29 mouse cellular contexts compared by ENCODE assay signal in the genomic region with DNA sequence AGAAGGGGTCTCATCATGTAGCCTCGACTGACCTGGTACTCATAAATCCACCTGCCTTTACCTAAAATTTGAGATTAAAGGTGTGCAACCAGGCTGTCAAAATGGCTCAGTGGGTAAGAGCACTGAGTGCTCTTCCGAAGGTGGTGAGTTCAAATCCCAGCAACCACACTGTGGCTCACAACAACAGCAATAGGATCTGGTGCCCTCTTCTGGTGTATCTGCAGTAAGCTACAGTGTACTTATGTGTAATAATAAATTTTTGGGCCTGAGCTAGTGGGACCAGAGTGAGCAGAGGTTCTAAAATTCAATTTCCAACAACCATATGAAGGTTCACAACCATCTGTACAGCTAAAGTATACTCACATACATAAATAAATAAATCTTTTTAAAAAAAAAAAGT. TPM values are rescaled to one million over a fixed set of nuclear protein-coding genes. Genes with fewer than 3 reads are reported as not detected.
A peak's percentile ranks its signal among the peaks of the same experiment; 100 is the strongest.
DNase-seq lines count a peak whose midpoint lies in the region; TF ChIP-seq lines count a peak whose summit lies in the region.
"Had no signal": no experiment of that assay in that cellular context is flagged by ENCODE, and none has a peak within 500 bp of the region (broad histone marks: within the 10 kb centered on the region; RNA-seq: fewer than 3 reads in every experiment).

No protein-coding gene starts in this region.

- H3K4me1 ChIP-seq in heart, adult 2 months (ENCODE audit: control insufficient read depth, insufficient read depth, low read length), result no peaks in the 10 kb centered on the region
- peaks cover 4 to 7% of the 10 kb centered on the region in 2 experiments; a peak in 3 of 4 replicates for H3K4me1 ChIP-seq in MEL (ENCODE audit: control insufficient read depth in 1 of 2, insufficient read depth in 2 of 2, low read length in 2 of 2)
- H3K4me1 ChIP-seq: forebrain, embryonic 13.5 days; neural tube, embryonic 13.5 days; stomach, embryonic 15.5 days had no signal

- intact Hi-C loops in heart, adult 2 months (cut with DNase I), result no loop called here
- intact Hi-C loops in heart, postnatal 25 days (cut with DNase I), result no loop called here

- no peak overlapping the region for H3K4me3 ChIP-seq in heart, adult 2 months
- H3K4me3 ChIP-seq in layer of hippocampus, adult 2 months, result no peak overlapping the region
- no peak overlapping the region for H3K4me3 ChIP-seq in MEL (ENCODE audit: control insufficient read depth in 1 of 2, insufficient read depth in 1 of 2, low read depth in 2 of 2, low read length in 2 of 2)
- H3K4me3 ChIP-seq: embryonic facial prominence, embryonic 13.5 days; erythroblast, embryonic 14.5 days; forebrain, embryonic 13.5 days; heart, embryonic 13.5 days; myocyte; neural tube, embryonic 13.5 days; stomach, embryonic 15.5 days had no signal

- no peak for TF ChIP-seq POLR2A in heart, adult 2 months (IDR thresholded peaks at IDR 0.05; ENCODE audit: insufficient read depth, low read depth, low read length)
- TF ChIP-seq POLR2A in MEL (IDR thresholded peaks at IDR 0.05; ENCODE audit: control insufficient read depth in 1 of 2, insufficient read depth in 1 of 2, low read depth in 1 of 2, low read length in 2 of 2, poor library complexity in 1 of 2), result no peak

- H3K79me2 ChIP-seq in heart, adult 2 months (replicated peaks; ENCODE audit: control insufficient read depth, insufficient read depth, low read length), result no peaks in the 10 kb centered on the region
- H3K79me2 ChIP-seq in MEL (ENCODE audit: control insufficient read depth, insufficient read depth, low read length, poor library complexity), result no peaks in the 10 kb centered on the region

- DNase-seq in heart, adult 2 months, result no peak
- no peak for DNase-seq in heart, postnatal 25 days (ENCODE audit: low spot score)
- DNase-seq in layer of hippocampus, adult 2 months (ENCODE audit: low spot score in 2 of 2), result no peak
- DNase-seq in layer of hippocampus, postnatal 10 days (ENCODE audit: low spot score in 2 of 2), result no peak
- peak; percentile 15 for DNase-seq in 3T3-L1 (ENCODE audit: low read depth, low spot score)
- peak; percentile 29 for DNase-seq in MEL (ENCODE audit: low read depth, low spot score)
- DNase-seq in frontal cortex, postnatal 14 days (ENCODE audit: low spot score in 2 of 2), result no peak
- DNase-seq in embryo, embryonic 10 days (ENCODE audit: low spot score), result no peak
- DNase-seq: adrenal gland, adult 8-10 months; cerebellum, adult 11-12 months; cerebellum, postnatal 25 days; embryo, embryonic 11 days; gastrocnemius, postnatal 10 days; heart, adult 11 months; heart, postnatal 36 days; lung, embryonic 14.5 days; lung, postnatal 4 days; midbrain, embryonic 14.5 days; right cerebral cortex, postnatal 4 days; thymus, adult 18-20 months; thymus, postnatal 36 days had no signal

- H3K27ac ChIP-seq in heart, adult 2 months, result no peak overlapping the region
- no peak overlapping the region for H3K27ac ChIP-seq in layer of hippocampus, adult 2 months
- H3K27ac ChIP-seq in MEL (ENCODE audit: control insufficient read depth, low read depth, low read length), result no peak overlapping the region
- H3K27ac ChIP-seq: embryonic facial prominence, embryonic 13.5 days; forebrain, embryonic 13.5 days; heart, embryonic 13.5 days; hindbrain, embryonic 14.5 days; neural tube, embryonic 13.5 days; stomach, embryonic 15.5 days had no signal

- TF ChIP-seq CTCF in heart, adult 2 months (IDR thresholded peaks at IDR 0.05), result peak; percentile 16; the same call in 1 of the 2 replicates
- TF ChIP-seq CTCF in layer of hippocampus, adult 2 months (conservative IDR thresholded peaks at IDR 0.05), result peak; percentile 49
- TF ChIP-seq CTCF in MEL (IDR thresholded peaks at IDR 0.05 in 2 of 3, conservative IDR thresholded peaks at IDR 0.05 in 1 of 3; ENCODE audit: control insufficient read depth in 1 of 3, insufficient read depth in 1 of 3, low read depth in 2 of 3, low read length in 3 of 3, poor library complexity in 1 of 3, severe bottlenecking in 1 of 3), result peak; percentile 14 to 52 (median 26); a peak in 3 of 6 replicates

- H3K27me3 ChIP-seq in heart, adult 2 months (ENCODE audit: control insufficient read depth, insufficient read depth, low read length), result no peaks in the 10 kb centered on the region
- no peaks in the 10 kb centered on the region for H3K27me3 ChIP-seq in MEL (ENCODE audit: control insufficient read depth in 1 of 2, insufficient read depth in 2 of 2, low read length in 2 of 2)
- H3K27me3 ChIP-seq: embryonic facial prominence, embryonic 13.5 days; forebrain, embryonic 13.5 days; heart, embryonic 13.5 days; neural tube, embryonic 13.5 days; stomach, embryonic 15.5 days had no signal

- no peak overlapping the region for H3K9ac ChIP-seq in heart, adult 2 months (ENCODE audit: low read depth, low read length)
- H3K9ac ChIP-seq in MEL (ENCODE audit: control insufficient read depth, low read depth, low read length, poor library complexity, severe bottlenecking), result no peak overlapping the region
- H3K9ac ChIP-seq: embryonic facial prominence, embryonic 13.5 days; forebrain, embryonic 13.5 days; heart, embryonic 13.5 days; hindbrain, embryonic 14.5 days; lung, embryonic 14.5 days; neural tube, embryonic 13.5 days; stomach, embryonic 15.5 days had no signal

- WGBS in heart, adult 2 months, result 87% methylated on average over 2 of the region's 2 CpGs

- H3K9me3 ChIP-seq in MEL (replicated peaks; ENCODE audit: insufficient read depth, low read length), result no peaks in the 10 kb centered on the region
- H3K9me3 ChIP-seq: embryonic facial prominence, embryonic 13.5 days; forebrain, embryonic 13.5 days; heart, embryonic 13.5 days; neural tube, embryonic 13.5 days; stomach, embryonic 15.5 days had no signal

- no peak for TF ChIP-seq EP300 in heart, adult 2 months (IDR thresholded peaks at IDR 0.05; ENCODE audit: insufficient read depth, low read depth, low read length)
- TF ChIP-seq EP300 in MEL (IDR thresholded peaks at IDR 0.05; ENCODE audit: low read depth in 1 of 2, low read length in 2 of 2), result no peak

- H3K36me3 ChIP-seq in heart, adult 2 months (ENCODE audit: control insufficient read depth, insufficient read depth, low read length), result no peaks in the 10 kb centered on the region
- H3K36me3 ChIP-seq in MEL (ENCODE audit: control insufficient read depth in 1 of 2, insufficient read depth in 2 of 2, low read length in 2 of 2), result peaks cover 0 to 7% of the 10 kb centered on the region in 2 experiments; a peak in 2 of 4 replicates
- H3K36me3 ChIP-seq: embryonic facial prominence, embryonic 13.5 days; heart, embryonic 13.5 days; neural tube, embryonic 13.5 days; stomach, embryonic 15.5 days had no signal

- TF ChIP-seq RAD21 in MEL (IDR thresholded peaks at IDR 0.05; ENCODE audit: low read depth, low read length), result peak; percentile 15

TF ChIP-seq in MEL, 35 proteins besides CTCF, POLR2A, EP300 and RAD21:
- TF ChIP-seq MAX (IDR thresholded peaks at IDR 0.05; ENCODE audit: low read length) (no peak), UBTF (IDR thresholded peaks at IDR 0.05; ENCODE audit: borderline replicate concordance, insufficient read depth, low read depth, low read length) (no peak), ZC3H11A (IDR thresholded peaks at IDR 0.05; ENCODE audit: low read depth, low read length) (0 out of 2 replicates have a peak, but pooled peaks have one; percentile 10), SMC3 (IDR thresholded peaks at IDR 0.05; ENCODE audit: low read depth, low read length) (peak; percentile 37; the same call in 1 of the 2 replicates), KAT2A (conservative IDR thresholded peaks at IDR 0.05; ENCODE audit: low read depth, low read length) (no peak)

RNA-seq across cellular contexts. Expression of a gene that starts 58.2 kb away (rescaled TPM):
- 10 to 100 TPM; 26.1 to 33.3 TPM for total RNA-seq in heart, adult 2 months (2021)
- polyA plus RNA-seq in heart, adult 2 months (2012; rRNA removed), result 10.5 and 21.8 TPM in 2 replicates
- total RNA-seq in heart, postnatal 25 days (2021), result 10 to 100 TPM; 24.0 to 28.2 TPM
- total RNA-seq in layer of hippocampus, adult 2 months (2021), result 10 to 100 TPM; 53.7 to 54.1 TPM
- total RNA-seq in layer of hippocampus, postnatal 10 days (2021), result 10 to 100 TPM; 43.5 to 57.1 TPM
- 13.9 and 14.8 TPM in 2 replicates for total RNA-seq in MEL (2012; rRNA removed)
- polyA plus RNA-seq in MEL (2012; ENCODE audit: insufficient read depth in 1 of 2, insufficient read length in 2 of 2, low read depth in 1 of 2, low replicate concordance in 2 of 2, missing spikeins in 1 of 2), result 10 to 100 TPM in 1 of 2 experiments, not detected in 1; 27.4 TPM

Comparison
In these comparisons a context has a peak if more than half of its experiments do, and no peak if none do; other contexts are left out.
1. DNase-seq: peak in 3T3-L1 (single experiment) and MEL (single experiment); none in heart, adult 2 months (0 of 2), heart, postnatal 25 days (single experiment), layer of hippocampus, adult 2 months (0 of 2), layer of hippocampus, postnatal 10 days (0 of 2), frontal cortex, postnatal 14 days (0 of 2) and embryo, embryonic 10 days (single experiment).
2. Peak in every context shown above with its lines, with median percentiles within 50 percentile points of each other: CTCF ChIP-seq.